In the genomic region with DNA sequence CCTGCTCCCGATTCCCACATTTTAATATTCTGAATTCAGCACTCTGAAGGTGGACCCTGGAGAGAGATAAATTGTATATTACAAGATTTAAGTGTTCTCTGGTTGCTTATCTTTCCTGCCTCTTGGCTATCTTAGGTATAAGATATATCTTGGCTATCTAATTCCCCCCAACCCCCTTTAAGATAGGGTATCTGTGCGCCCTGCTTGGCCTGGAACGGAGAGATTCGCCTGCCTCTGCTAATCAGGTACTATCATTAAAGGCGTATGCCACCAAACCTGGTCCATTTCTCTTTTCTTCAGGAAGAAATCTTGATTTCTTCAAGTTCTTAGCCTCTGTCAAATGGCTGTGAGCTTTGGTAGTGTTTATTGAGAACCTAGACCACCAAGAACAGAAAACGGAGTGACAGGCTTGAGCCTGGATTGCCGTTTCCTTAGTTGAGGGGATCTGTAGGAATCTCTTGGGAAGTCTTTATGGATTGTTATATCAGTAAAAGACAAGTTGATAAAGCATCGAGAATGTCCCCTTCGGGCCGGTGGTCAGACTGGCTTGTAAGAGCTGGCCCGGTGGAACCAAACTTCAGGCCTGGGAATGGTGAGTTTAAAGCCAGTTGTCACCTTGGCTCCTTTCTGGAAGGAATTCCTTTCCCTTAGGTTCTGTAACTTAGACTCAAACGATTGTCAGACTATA, we compare ENCODE assay signal across 9 mouse cellular contexts. TPM values are rescaled to one million over a fixed set of nuclear protein-coding genes. Genes with fewer than 3 reads are reported as not detected.
A peak's percentile ranks its signal among the peaks of the same experiment; 100 is the strongest.
DNase-seq lines count a peak whose midpoint lies in the region; ATAC-seq lines count a peak whose summit lies in the region.
"Had no signal": no experiment of that assay in that cellular context is flagged by ENCODE, and none has a peak within 500 bp of the region (broad histone marks: within the 10 kb centered on the region; RNA-seq: fewer than 3 reads in every experiment).

No protein-coding gene starts in this region.

- H3K36me3 ChIP-seq in kidney, embryonic 14.5 days (ENCODE audit: control insufficient read depth, insufficient read depth, low read length) = no peaks in the 10 kb centered on the region
- no peaks in the 10 kb centered on the region for H3K36me3 ChIP-seq in hindbrain, embryonic 16.5 days (ENCODE audit: control insufficient read depth, insufficient read depth, low read length)
- no peaks in the 10 kb centered on the region for H3K36me3 ChIP-seq in midbrain, embryonic 14.5 days (ENCODE audit: control insufficient read depth, insufficient read depth, low read length)

- H3K4me2 ChIP-seq in kidney, embryonic 14.5 days (replicated peaks; ENCODE audit: low read depth, low read length) = peak overlapping the region; percentile 59
- H3K4me2 ChIP-seq in hindbrain, embryonic 16.5 days (ENCODE audit: low read length) = peak overlapping the region; percentile 77
- peak overlapping the region; percentile 75 for H3K4me2 ChIP-seq in midbrain, embryonic 14.5 days (ENCODE audit: low read length)

- H3K27ac ChIP-seq in kidney, embryonic 14.5 days (ENCODE audit: low read depth, low read length) = 0 out of 2 replicates have a peak overlapping the region, but pooled peaks have one; percentile 96
- no peak overlapping the region for H3K27ac ChIP-seq in hindbrain, embryonic 16.5 days (ENCODE audit: low read depth, low read length)
- peak overlapping the region; percentile 95; the same call in 1 of the 2 replicates for H3K27ac ChIP-seq in midbrain, embryonic 14.5 days (replicated peaks; ENCODE audit: low read depth, low read length)

- no peaks in the 10 kb centered on the region for H3K27me3 ChIP-seq in kidney, embryonic 14.5 days (ENCODE audit: control insufficient read depth, insufficient read depth, low read length)
- no peaks in the 10 kb centered on the region for H3K27me3 ChIP-seq in hindbrain, embryonic 16.5 days (replicated peaks; ENCODE audit: control insufficient read depth, insufficient read depth, low read length)
- H3K27me3 ChIP-seq in midbrain, embryonic 14.5 days (ENCODE audit: control insufficient read depth, insufficient read depth, low read length) = no peaks in the 10 kb centered on the region
- H3K27me3 ChIP-seq: Patski had no signal

- no peak for ATAC-seq in kidney, embryonic 14.5 days (ENCODE audit: low FRiP score, low TSS enrichment)
- ATAC-seq in hindbrain, embryonic 16.5 days = no peak
- ATAC-seq in midbrain, embryonic 14.5 days (ENCODE audit: low FRiP score, low TSS enrichment) = no peak

- peak overlapping the region; percentile 77 for H3K4me3 ChIP-seq in kidney, embryonic 14.5 days (ENCODE audit: low read length)
- H3K4me3 ChIP-seq in hindbrain, embryonic 16.5 days (ENCODE audit: low read length) = peak overlapping the region; percentile 94
- peak overlapping the region; percentile 92 for H3K4me3 ChIP-seq in midbrain, embryonic 14.5 days (replicated peaks; ENCODE audit: low read depth, low read length)

- peak overlapping the region; percentile 84 for H3K9ac ChIP-seq in kidney, embryonic 14.5 days (ENCODE audit: low read depth, low read length)
- peak overlapping the region; percentile 86 for H3K9ac ChIP-seq in hindbrain, embryonic 16.5 days (ENCODE audit: low read depth, low read length)
- peak overlapping the region; percentile 83 for H3K9ac ChIP-seq in midbrain, embryonic 14.5 days (replicated peaks; ENCODE audit: low read length)

- no peaks in the 10 kb centered on the region for H3K9me3 ChIP-seq in kidney, embryonic 14.5 days (ENCODE audit: control insufficient read depth, low read length)
- H3K9me3 ChIP-seq in hindbrain, embryonic 16.5 days (ENCODE audit: control insufficient read depth, low read length) = no peaks in the 10 kb centered on the region
- no peaks in the 10 kb centered on the region for H3K9me3 ChIP-seq in midbrain, embryonic 14.5 days (ENCODE audit: control insufficient read depth, low read length)

- WGBS in kidney, embryonic 14.5 days = 57% methylated on average over 12 of the region's 12 CpGs
- 51% methylated on average over 12 of the region's 12 CpGs for WGBS in hindbrain, embryonic 16.5 days
- WGBS in midbrain, embryonic 14.5 days = 54% methylated on average over 12 of the region's 12 CpGs

- H3K4me1 ChIP-seq in kidney, embryonic 14.5 days (ENCODE audit: control insufficient read depth, insufficient read depth, low read length) = peaks cover 11% of the 10 kb centered on the region
- H3K4me1 ChIP-seq in hindbrain, embryonic 16.5 days (ENCODE audit: control insufficient read depth, insufficient read depth, low read depth, low read length) = peaks cover 14% of the 10 kb centered on the region
- H3K4me1 ChIP-seq in midbrain, embryonic 14.5 days (ENCODE audit: control insufficient read depth, insufficient read depth, low read length) = peaks cover 14% of the 10 kb centered on the region

- DNase-seq in kidney, postnatal 4 days = no peak
- peak; percentile 21 for DNase-seq in c-Kit-positive CD71-positive TER-119-positive erythroid progenitor cells, embryonic 14.5 days (ENCODE audit: low spot score)
- DNase-seq in midbrain, embryonic 14.5 days = no peak
- no peak for DNase-seq in yolk sac, embryonic 10.5 days (ENCODE audit: low spot score)
- no peak for DNase-seq in left cerebral cortex, adult 18-20 months (ENCODE audit: low spot score in 2 of 2)
- DNase-seq in frontal cortex, postnatal 10 days (ENCODE audit: low spot score in 2 of 2) = no peak

RNA-seq across cellular contexts. Expression of a gene that starts 11.0 kb away (rescaled TPM):
- polyA plus RNA-seq in kidney, embryonic 14.5 days (2014; fragmentation: Nextera tagmentation; extraction: Ambion mirVana) = 6.7 and 10.8 TPM in 2 replicates
- 9.6 and 11.0 TPM in 2 replicates for polyA plus RNA-seq in hindbrain, embryonic 16.5 days (2015; fragmentation: Nextera tagmentation; extraction: Ambion mirVana)
- polyA plus RNA-seq in midbrain, embryonic 14.5 days (2014; fragmentation: Nextera tagmentation; extraction: Ambion mirVana) = 9.4 and 13.1 TPM in 2 replicates
- 10 to 100 TPM; 47.5 to 49.0 TPM for total RNA-seq in left cerebral cortex, adult 18-20 months (2021)

RNA-seq across cellular contexts. Expression of a gene that starts 48.4 kb away (rescaled TPM):
- polyA plus RNA-seq in kidney, embryonic 14.5 days (2014; fragmentation: Nextera tagmentation; extraction: Ambion mirVana) = 78.8 and 80.9 TPM in 2 replicates
- 35.5 and 40.4 TPM in 2 replicates for polyA plus RNA-seq in hindbrain, embryonic 16.5 days (2015; fragmentation: Nextera tagmentation; extraction: Ambion mirVana)
- polyA plus RNA-seq in midbrain, embryonic 14.5 days (2014; fragmentation: Nextera tagmentation; extraction: Ambion mirVana) = 37.4 and 46.0 TPM in 2 replicates
- 10 to 100 TPM; 88.6 to 92.4 TPM for total RNA-seq in left cerebral cortex, adult 18-20 months (2021)
